Mouse (Mus musculus): ENCODE measurements around the gene Vmn1r229. TPM values are rescaled to one million over a fixed set of nuclear protein-coding genes. Genes with fewer than 3 reads are reported as not detected.

The Vmn1r229 gene
- total RNA-seq (2021), result not detected
- long read RNA-seq, experiment 1, result 0 reads
- long read RNA-seq, experiment 2, result 0 reads

- no peak for DNase-seq
These were observed at the start of gene Vmn1r229 for GRCm38 (mm10) chr17:20811255-20811654. Gene Vmn1r229, plus strand, starts transcription at chr17:20811555.

GRCm38 (mm10) chr17:20786057-20786456, 25.3 kb upstream of the Vmn1r229 start, which contains the start of gene Vmn1r228:
Gene Vmn1r228, minus strand, starts transcription at chr17:20786157.
- DNase-seq, result no peak

GRCm38 (mm10) chr17:20840144-20840543, 28.8 kb downstream of the Vmn1r229 start, which contains the start of gene Vmn1r230:
Gene Vmn1r230, plus strand, starts transcription at chr17:20840444.
- DNase-seq, result no peak

Other genes starting within 250 kb of the Vmn1r229 start
- not detected for gene Vmn2r109, start 246.8 kb upstream of the Vmn1r229 start, total RNA-seq (2021)
- not detected for gene Vmn2r110, start 215.1 kb upstream of the Vmn1r229 start, total RNA-seq (2021)
- not detected for gene Fpr-rs3, start 186.7 kb upstream of the Vmn1r229 start, total RNA-seq (2021)
- gene Vmn1r226, start 128.7 kb upstream of the Vmn1r229 start, total RNA-seq (2021), result not detected
- not detected for gene Vmn1r227, start 81.7 kb upstream of the Vmn1r229 start, total RNA-seq (2021)
- gene Vmn1r228, start 25.4 kb upstream of the Vmn1r229 start, total RNA-seq (2021), result not detected
- not detected for gene Vmn1r230, start 28.9 kb downstream of the Vmn1r229 start, total RNA-seq (2021)
- not detected for gene Vmn1r231, start 93.5 kb downstream of the Vmn1r229 start, total RNA-seq (2021)
- not detected for gene Vmn1r232, start 108.2 kb downstream of the Vmn1r229 start, total RNA-seq (2021)
- gene Ppp2r1a, start 133.8 kb downstream of the Vmn1r229 start, total RNA-seq (2021), result 100 to 1,000 TPM; 173 to 183 TPM
- gene Vmn1r233, start 184.9 kb downstream of the Vmn1r229 start, total RNA-seq (2021), result not detected
- 1 to 10 TPM; 6.9 to 7.2 TPM for gene Zfp160, start 197.3 kb downstream of the Vmn1r229 start, total RNA-seq (2021)

All from heart, adult 18-20 months (tissue).